Mouse (Mus musculus) cortical plate, adult 2 months (tissue): ENCODE measurements around the gene Rgs6. TPM values are rescaled to one million over a fixed set of nuclear protein-coding genes. Genes with fewer than 3 reads are reported as not detected.

Experiments used
- H3K27ac ChIP-seq: fragments of 200-500 bp; 2 replicates; pipeline ENCODE4 v1.5.1; 2012; ENCODE audit warnings: low read length, control low read depth, inconsistent platforms; ENCODE audit not compliant: insufficient read depth
- H3K4me1 ChIP-seq: fragments of 200-500 bp; 2 replicates; pipeline ENCODE4 v1.6.1; 2011; ENCODE audit warnings: low read length; ENCODE audit not compliant: control insufficient read depth, insufficient read depth
- H3K4me3 ChIP-seq: fragments of 200-500 bp; 2 replicates; pipeline ENCODE4 v1.5.1; 2011; ENCODE audit warnings: mild to moderate bottlenecking, low read length, control low read depth; ENCODE audit not compliant: insufficient read depth
- CTCF ChIP-seq: fragments of 200-500 bp; IDR thresholded peaks from 2 replicates; pipeline ENCODE4 v1.5.1; 2011; ENCODE audit warnings: mild to moderate bottlenecking, control low read depth, low read length; ENCODE audit not compliant: insufficient read depth; ENCODE audit errors: extremely low read depth
- POLR2A ChIP-seq: fragments of 200-500 bp; IDR thresholded peaks from 2 replicates; pipeline ENCODE4 v1.6.1; 2011; ENCODE audit warnings: mild to moderate bottlenecking, low read length, control low read depth; ENCODE audit not compliant: insufficient read depth; ENCODE audit errors: extremely low read depth
- polyA plus RNA-seq: library from polyadenylated mRNA; depleted of rRNA; stranded (reverse); fragments of >200 nt; gene quantifications from 2 replicates; pipeline ENCODE4 v1.2.3, GENCODE M21; 2012

Rgs6 gene
- polyA plus RNA-seq, 1 experiment, result 40.0 TPM

DNA sequence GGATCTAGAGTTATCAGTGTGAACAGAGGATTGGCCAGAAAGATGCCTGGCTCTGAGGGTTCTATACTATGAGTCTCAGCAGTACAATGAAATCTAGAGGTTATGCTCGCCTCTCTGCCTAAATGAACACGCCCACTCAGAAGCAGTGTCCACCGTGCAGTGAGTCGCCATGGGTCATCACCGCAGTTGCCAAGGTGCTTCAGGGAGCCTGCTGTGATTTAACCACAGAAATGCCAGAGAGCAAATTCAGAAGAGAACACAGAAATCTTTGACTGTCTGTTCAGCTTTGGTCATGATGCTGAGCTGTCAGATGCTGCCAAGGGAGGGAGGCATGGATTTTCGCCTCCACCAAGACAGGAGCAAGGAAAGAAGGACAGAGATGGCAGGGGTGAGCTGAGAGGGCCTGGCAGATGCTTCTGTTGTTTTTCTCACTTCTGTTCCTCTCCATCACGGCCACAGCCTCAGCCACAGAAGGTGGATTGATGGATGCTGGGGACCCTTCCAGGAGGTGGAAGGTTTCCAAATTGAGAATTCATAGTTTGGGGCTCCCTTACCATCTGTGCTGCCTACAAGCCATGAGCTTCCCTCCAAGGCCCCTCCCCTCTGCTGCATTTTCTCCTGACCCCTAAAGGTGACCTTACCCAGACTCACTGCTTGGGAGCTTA lies 445.2 kb downstream of the Rgs6 start:
- Histone ChIP-seq H3K4me1 (no peaks in the 10 kb centered on the region), H3K4me3 (no peak overlapping the region), H3K27ac (no peak overlapping the region)
- TF ChIP-seq POLR2A (no peak), CTCF (no peak)

DNA sequence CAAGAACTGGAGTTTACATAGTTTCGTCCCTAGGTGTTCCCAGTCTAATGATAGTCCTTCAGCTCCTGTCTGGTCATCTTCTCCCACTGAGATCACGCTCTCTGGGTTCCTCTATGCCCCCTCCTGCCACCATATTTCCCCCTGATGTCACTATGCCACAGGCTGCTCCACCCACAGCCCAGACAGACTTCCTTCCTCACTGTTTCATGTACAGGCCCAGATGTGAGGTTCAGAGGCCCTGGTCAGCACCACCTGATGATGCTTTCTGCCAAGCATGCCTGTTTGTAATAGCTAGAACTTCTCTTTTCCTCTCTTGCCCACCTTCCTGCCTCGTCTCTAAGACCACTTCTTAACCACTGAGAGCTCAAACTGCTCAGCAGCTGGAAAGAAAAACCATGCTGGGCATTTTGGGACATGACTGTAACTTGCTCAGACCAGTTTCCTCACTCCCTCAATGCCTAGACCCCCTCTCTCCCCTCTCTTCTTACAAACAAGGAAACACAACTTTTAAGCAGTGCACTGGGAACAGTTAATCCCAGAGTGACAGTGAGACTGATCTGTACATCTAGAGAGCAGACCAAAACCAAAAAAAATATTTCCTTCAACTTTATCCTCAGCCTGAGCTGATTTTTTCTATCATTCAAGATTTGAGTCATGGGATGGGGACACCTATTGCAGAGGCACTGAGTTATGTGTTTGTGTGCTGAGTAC lies 446.9 kb downstream of the Rgs6 start:
- Histone ChIP-seq H3K4me1 (peaks cover 4% of the 10 kb centered on the region), H3K27ac (no peak overlapping the region), H3K4me3 (no peak overlapping the region)
- TF ChIP-seq CTCF (no peak), POLR2A (no peak)

- no peak overlapping the region for H3K4me3 ChIP-seq
- TF ChIP-seq CTCF (no peak), POLR2A (no peak)
- no peak overlapping the region for H3K27ac ChIP-seq
- H3K4me1 ChIP-seq, result peaks cover 4% of the 10 kb centered on the region
Observed at GRCm38 (mm10) chr12:83037798-83038560, 449.9 kb downstream of the Rgs6 start.

DNA sequence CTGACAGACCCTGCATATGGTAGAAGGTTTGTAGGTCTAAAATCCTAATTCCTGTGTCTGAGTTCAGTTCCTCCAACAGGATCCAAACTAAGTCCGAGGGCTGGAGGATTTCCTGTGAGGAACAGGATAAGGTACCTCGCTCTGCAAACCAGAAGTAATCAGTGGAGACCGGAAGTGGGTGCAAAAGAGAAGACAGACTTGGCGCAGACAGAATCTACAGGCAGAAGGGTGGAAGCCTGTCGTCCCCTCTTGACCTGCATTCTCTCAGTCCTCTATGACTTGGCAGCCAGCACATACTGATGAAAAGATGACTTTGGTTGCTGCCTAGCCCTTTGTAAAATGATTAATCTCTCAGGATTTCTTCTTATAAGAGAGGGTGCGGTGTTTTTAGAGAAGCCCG lies 450.7 kb downstream of the Rgs6 start:
- H3K4me1 ChIP-seq, result peaks cover 6% of the 10 kb centered on the region
- no peak overlapping the region for H3K27ac ChIP-seq
- no peak overlapping the region for H3K4me3 ChIP-seq
- TF ChIP-seq POLR2A, result no peak
- TF ChIP-seq CTCF, result no peak

- Histone ChIP-seq H3K4me3 (no peak overlapping the region), H3K27ac (no peak overlapping the region), H3K4me1 (peaks cover 10% of the 10 kb centered on the region)
- TF ChIP-seq POLR2A (no peak), CTCF (no peak)
Observed at GRCm38 (mm10) chr12:83039859-83040258, 451.8 kb downstream of the Rgs6 start.

- TF ChIP-seq CTCF (no peak), POLR2A (no peak)
- Histone ChIP-seq H3K4me3 (no peak overlapping the region), H3K27ac (no peak overlapping the region), H3K4me1 (peaks cover 12% of the 10 kb centered on the region)
Observed at GRCm38 (mm10) chr12:83043980-83044620, 456.0 kb downstream of the Rgs6 start.

GRCm38 (mm10) chr12:83044621-83044990 lies 456.5 kb downstream of the Rgs6 start:
- Histone ChIP-seq H3K4me3 (no peak overlapping the region), H3K4me1 (peaks cover 12% of the 10 kb centered on the region), H3K27ac (no peak overlapping the region)
- TF ChIP-seq CTCF (no peak), POLR2A (no peak)

DNA sequence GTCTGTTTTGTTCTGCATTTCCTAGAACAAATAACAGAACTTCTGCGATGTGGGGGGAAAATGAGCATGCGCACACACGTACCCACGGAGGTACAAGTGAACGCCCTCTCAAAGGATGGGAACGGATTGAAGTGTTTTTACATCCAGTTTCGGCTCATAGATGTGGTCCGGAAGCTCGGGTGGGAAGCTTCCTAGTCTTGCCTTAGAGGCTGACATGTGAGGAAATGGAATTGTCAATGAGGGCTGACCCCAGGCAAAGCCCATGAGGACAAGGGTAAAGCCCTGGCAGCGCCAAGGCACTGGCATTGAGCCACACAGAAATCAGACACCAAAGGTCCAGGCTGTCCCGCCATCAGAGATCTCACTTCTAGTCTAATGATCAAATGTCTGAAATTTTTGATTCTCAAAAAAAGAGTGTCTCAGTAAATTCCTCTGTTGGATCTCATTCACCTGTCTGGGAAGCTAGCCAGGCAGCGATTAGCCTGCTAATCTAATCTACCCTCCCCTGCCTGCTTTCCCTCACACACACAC lies 457.0 kb downstream of the Rgs6 start:
- no peak overlapping the region for H3K4me3 ChIP-seq
- no peak overlapping the region for H3K27ac ChIP-seq
- TF ChIP-seq POLR2A (no peak), CTCF (no peak)
- peaks cover 10% of the 10 kb centered on the region for H3K4me1 ChIP-seq

- H3K27ac ChIP-seq, result no peak overlapping the region
- TF ChIP-seq CTCF (no peak), POLR2A (no peak)
- H3K4me1 ChIP-seq, result peaks cover 10% of the 10 kb centered on the region
- no peak overlapping the region for H3K4me3 ChIP-seq
Observed at GRCm38 (mm10) chr12:83046734-83047133, 458.6 kb downstream of the Rgs6 start.

DNA sequence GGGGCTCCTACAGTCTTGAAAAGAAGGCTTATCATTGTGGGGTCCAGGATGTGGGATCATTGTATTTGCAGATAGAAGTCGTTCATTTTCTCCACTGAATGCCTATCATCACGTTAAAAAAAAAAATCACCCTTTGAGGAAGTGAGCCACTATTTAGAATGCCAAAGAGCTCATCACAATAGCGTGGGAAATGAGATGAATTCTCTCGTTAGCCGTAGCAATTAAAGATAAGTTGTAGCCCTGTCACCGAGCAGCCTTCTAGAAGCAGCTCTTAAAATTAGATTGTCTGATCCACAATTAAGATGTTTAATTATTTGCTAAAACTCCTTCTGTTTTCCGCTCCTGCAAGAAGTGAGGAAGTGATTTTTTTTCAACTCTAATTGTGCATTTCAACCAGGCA lies 459.6 kb downstream of the Rgs6 start:
- no peak overlapping the region for H3K27ac ChIP-seq
- no peak for TF ChIP-seq POLR2A
- no peak for TF ChIP-seq CTCF
- H3K4me3 ChIP-seq, result no peak overlapping the region
- peaks cover 10% of the 10 kb centered on the region for H3K4me1 ChIP-seq
